Mouse (Mus musculus) natural killer cell, adult 2 months (primary cell): Measurements from ENCODE around the gene Palmd.

Experiments
- DNase-seq, 2 experiments: peaks; one replicate each; pipeline ENCODE4 v3.0.0; 2022; ENCODE audit warnings: low spot score in 2 of 2

Gene Palmd

GRCm38 (mm10) chr3:116960414-116960813 lies 8.4 kb downstream of the Palmd start:
- DNase-seq = no peak

GRCm38 (mm10) chr3:116955061-116955460 lies 13.7 kb downstream of the Palmd start:
- DNase-seq = no peak

- no peak for DNase-seq
Observed at GRCm38 (mm10) chr3:116953366-116953765, 15.4 kb downstream of the Palmd start.

- DNase-seq = no peak
Observed at GRCm38 (mm10) chr3:116952242-116952899, 16.4 kb downstream of the Palmd start.

GRCm38 (mm10) chr3:116951489-116951888 lies 17.3 kb downstream of the Palmd start:
- DNase-seq = no peak

GRCm38 (mm10) chr3:116950665-116951115 lies 18.1 kb downstream of the Palmd start:
- no peak for DNase-seq

- DNase-seq = no peak
Observed at GRCm38 (mm10) chr3:116946476-116946875, 22.3 kb downstream of the Palmd start.

- DNase-seq = no peak
Observed at GRCm38 (mm10) chr3:116943422-116943821, 25.4 kb downstream of the Palmd start.

- DNase-seq = no peak
Observed at GRCm38 (mm10) chr3:116942751-116943150, 26.0 kb downstream of the Palmd start.

- DNase-seq = no peak
Observed at GRCm38 (mm10) chr3:116941559-116942117, 27.1 kb downstream of the Palmd start.

GRCm38 (mm10) chr3:116940804-116941558 lies 27.8 kb downstream of the Palmd start:
- DNase-seq = no peak

GRCm38 (mm10) chr3:116936934-116937691 lies 31.7 kb downstream of the Palmd start:
- DNase-seq = no peak

- no peak for DNase-seq
Observed at GRCm38 (mm10) chr3:116933158-116933557, 35.6 kb downstream of the Palmd start.

- no peak for DNase-seq
Observed at GRCm38 (mm10) chr3:116928994-116929393, 39.8 kb downstream of the Palmd start.

GRCm38 (mm10) chr3:116923042-116923441 lies 45.7 kb downstream of the Palmd start:
- DNase-seq = no peak

- DNase-seq = no peak
Observed at GRCm38 (mm10) chr3:116921535-116921934, 47.3 kb downstream of the Palmd start.

GRCm38 (mm10) chr3:116917016-116917415 lies 51.8 kb downstream of the Palmd start:
- DNase-seq = no peak

GRCm38 (mm10) chr3:116914931-116915330 lies 53.9 kb downstream of the Palmd start:
- DNase-seq = no peak

GRCm38 (mm10) chr3:116914374-116914773 lies 54.4 kb downstream of the Palmd start:
- DNase-seq = no peak

- no peak for DNase-seq
Observed at GRCm38 (mm10) chr3:116906596-116906995, 62.2 kb downstream of the Palmd start.

GRCm38 (mm10) chr3:116905898-116906297 lies 62.9 kb downstream of the Palmd start:
- DNase-seq = no peak

GRCm38 (mm10) chr3:116904158-116904557 lies 64.6 kb downstream of the Palmd start:
- no peak for DNase-seq
